Mouse (Mus musculus) urinary bladder, postnatal 0 days (tissue): ENCODE measurements around the gene Rc3h2. TPM values are rescaled to one million over a fixed set of nuclear protein-coding genes. Genes with fewer than 3 reads are reported as not detected.

Experiments used
- polyA plus RNA-seq: library from polyadenylated mRNA; unstranded; fragments of >200 nt; fragmentation: Nextera tagmentation; extraction: Ambion mirVana; gene quantifications from 2 replicates; pipeline ENCODE4 v1.2.1, GENCODE M21; 2015

Gene Rc3h2
- 7.8 and 8.8 TPM in 2 replicates for polyA plus RNA-seq

DNA sequence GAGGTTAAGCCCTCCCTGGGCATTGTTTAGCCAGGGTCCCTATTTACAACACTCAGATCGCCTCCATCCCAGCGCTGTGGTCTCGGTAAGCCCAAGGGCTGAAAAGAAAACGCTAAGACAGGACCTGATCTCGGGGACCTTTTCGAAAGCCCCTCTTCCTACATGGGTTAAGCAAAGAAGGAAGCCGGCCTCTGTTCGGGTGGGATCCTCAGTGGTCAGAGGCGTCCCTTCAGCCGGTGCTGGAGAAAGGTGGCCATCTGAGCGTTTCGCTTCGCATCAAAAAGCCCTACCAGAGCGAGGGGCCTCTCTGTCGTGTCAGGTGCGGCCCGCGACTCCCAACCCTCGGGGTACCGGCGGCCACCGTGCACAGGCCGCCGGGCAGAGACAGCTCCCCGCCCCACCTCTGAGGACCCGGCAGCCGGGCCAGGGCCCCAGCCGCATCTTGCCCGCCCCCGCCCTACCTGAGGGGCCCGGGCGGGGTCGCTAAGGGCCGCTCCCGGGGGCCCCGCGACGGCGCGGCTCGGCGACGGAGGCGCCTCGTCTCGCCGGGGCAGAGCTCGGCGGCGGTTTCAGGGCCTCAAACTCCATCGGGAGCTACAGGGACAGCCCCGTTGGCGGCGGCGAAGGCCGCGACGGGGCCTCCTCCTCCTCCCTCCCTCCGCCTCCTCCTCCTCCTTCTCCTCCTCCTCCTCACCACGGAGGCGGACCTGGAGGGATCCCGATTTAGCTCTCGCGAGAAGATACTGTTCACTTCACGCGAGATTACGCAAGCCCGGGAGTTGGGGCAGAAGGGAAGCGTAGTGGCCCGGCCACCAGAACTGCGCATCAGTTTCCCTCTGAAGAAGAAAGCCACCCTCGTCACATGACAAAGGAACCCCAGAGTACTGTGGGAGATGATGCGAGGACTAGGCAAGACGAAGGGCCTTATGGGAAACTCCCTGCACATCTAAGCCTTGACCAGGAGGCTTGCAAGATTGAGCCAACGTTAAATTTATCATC is at the start of gene Rc3h2:
TSS of gene Rc3h2 (minus strand) at position 598 of the 999 bp plus-strand sequence.

DNA sequence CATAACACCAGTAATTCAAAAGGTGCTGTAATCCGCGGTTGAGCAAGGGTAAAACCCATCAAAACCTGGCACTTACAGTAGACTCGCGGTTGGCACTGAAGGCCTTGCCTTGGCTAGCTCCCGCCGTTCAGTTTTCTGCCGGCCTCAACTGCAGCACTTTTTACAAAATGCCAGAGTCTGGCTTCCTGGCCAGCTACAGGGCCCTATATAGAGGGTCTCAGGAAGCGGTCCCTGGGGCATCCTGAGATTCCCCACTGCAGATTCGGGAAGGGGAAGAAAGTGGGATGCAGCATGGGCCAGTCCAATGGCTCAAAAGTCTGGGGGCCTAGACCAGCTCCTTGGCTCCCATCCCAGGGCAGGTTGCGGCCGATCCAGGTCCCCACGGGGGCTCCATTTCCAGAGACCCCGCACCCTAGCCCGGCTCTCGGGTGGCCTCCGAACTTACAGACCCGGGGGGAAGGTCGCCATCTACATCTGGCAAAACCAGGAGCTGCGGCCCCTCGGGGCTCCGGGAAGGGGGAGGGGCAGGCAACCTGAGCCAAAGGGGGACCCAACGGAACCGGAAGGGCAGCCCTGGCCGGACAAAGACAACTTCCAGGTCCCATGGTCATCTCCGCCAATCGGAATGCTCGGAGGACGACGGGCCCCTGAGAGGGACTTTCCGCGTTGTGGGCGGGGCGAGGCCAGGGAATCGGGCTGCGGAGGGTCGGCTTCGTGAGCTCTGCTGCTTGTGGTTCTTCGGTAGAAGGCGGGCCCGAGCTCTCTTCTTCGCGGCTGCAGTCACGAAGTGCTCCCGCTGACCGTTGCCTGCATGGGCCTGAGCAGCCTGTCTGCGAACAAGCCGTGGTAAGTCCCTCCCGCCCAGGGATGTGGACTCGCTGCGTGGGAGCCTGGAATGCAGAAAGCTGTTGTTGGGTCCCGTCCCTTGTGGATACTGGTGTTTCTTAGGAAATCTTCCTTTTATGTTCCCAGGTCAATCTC is 20.2 kb upstream of the Rc3h2 start, which contains the start of the genes Zbtb26, Zbtb6 and Rabgap1:
TSS of gene Zbtb26 (minus strand) at position 525 of the 981 bp plus-strand sequence.
TSS of gene Zbtb6 (minus strand) at position 561 of the 981 bp plus-strand sequence.
TSS of gene Rabgap1 (plus strand) at position 669 of the 981 bp plus-strand sequence.

GRCm38 (mm10) chr2:37358633-37359540 is 63.8 kb downstream of the Rc3h2 start, which contains the start of gene Pdcl:
Gene Pdcl (minus strand): TSS chr2:37359332.

DNA sequence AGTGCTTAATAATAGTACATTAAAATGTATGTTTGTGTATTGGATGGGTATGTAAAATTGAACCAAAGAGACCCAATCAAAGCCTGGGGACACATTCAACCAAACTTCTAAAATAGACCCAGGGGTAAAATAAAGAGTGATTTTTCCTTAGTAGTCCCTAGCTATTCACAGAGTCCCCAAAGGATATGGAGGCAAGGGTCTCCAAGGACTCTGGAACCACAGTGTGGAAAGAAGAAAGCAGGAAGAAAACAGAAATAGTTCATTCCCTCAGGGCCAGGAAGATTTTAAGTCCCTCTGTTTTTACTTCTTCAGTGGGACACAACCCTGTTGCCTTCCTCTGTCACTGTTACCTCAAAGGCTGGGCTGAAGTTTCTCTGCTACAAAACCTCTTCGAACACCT is 96.5 kb downstream of the Rc3h2 start, which contains the start of gene Olfr368:
TSS of gene Olfr368 (plus strand) at position 301 of the 400 bp plus-strand sequence.

Other genes starting within 250 kb of the Rc3h2 start
- gene Olfr365, start 234.7 kb downstream of the Rc3h2 start, polyA plus RNA-seq, result not detected in 2 replicates
- gene Olfr366, start 211.3 kb downstream of the Rc3h2 start, polyA plus RNA-seq, result not detected in 2 replicates
- gene Olfr368, start 96.4 kb downstream of the Rc3h2 start, polyA plus RNA-seq, result not detected in 2 replicates
- gene Pdcl, start 63.6 kb downstream of the Rc3h2 start, polyA plus RNA-seq, result 22.4 and 25.7 TPM in 2 replicates
- 1.9 and 2.3 TPM in 2 replicates for gene Zbtb26, start 20.2 kb upstream of the Rc3h2 start, polyA plus RNA-seq
- 2.9 and 3.9 TPM in 2 replicates for gene Zbtb6, start 20.3 kb upstream of the Rc3h2 start, polyA plus RNA-seq
- 20.4 and 23.7 TPM in 2 replicates for gene Rabgap1, start 20.4 kb upstream of the Rc3h2 start, polyA plus RNA-seq
- 0.94 and 1.1 TPM in 2 replicates for gene Gpr21, start 93.4 kb upstream of the Rc3h2 start, polyA plus RNA-seq